Mouse (Mus musculus): ENCODE results near the gene Hoxc5. TPM values are rescaled to one million over a fixed set of nuclear protein-coding genes. Genes with fewer than 3 reads are reported as not detected.

Hoxc5 gene
- polyA plus RNA-seq, 1 experiment from 2014 or later: 37.3 TPM

DNA sequence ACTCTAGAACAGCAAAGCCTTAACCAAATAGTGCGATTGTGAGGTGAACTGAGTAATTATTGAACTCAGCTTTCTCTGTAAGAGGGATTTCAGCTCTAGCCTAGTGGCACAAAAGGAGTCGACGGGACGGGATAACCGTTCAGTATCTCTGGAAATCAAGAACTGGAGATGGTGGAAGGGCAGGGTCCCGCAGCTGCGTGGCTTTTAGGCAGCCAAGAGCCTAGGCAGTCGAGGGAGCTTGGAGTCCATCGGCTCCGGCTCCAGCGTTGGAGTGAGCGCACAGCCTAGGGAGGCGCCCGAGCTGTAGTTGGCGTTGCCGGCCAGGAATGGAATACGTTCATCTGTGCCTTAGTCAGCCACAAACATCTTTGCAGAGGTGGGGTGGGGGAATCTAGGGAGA is 38.1 kb downstream of the Hoxc5 start:
- Histone ChIP-seq H3K4me1 (ENCODE audit: control insufficient read depth, insufficient read depth, low read length) (peaks cover 53% of the 10 kb centered on the region), H3K4me3 (ENCODE audit: low read depth, low read length) (peak overlapping the region; percentile 66), H3K4me2 (ENCODE audit: low read depth) (peak overlapping the region; percentile 99), H3K27me3 (ENCODE audit: control insufficient read depth, insufficient read depth, low read length) (0 out of 2 replicates have a peak, but pooled peaks cover 2% of the 10 kb centered on the region), H3K9me3 (ENCODE audit: control insufficient read depth, low read length) (no peaks in the 10 kb centered on the region), H3K9ac (ENCODE audit: low read length) (peak overlapping the region; percentile 95), H3K27ac (ENCODE audit: low read depth, low read length) (peak overlapping the region; percentile 97), H3K36me3 (ENCODE audit: control insufficient read depth, insufficient read depth, low read length) (no peaks in the 10 kb centered on the region)
- under 1% methylated on average over 17 of the region's 17 CpGs for WGBS
- ATAC-seq (ENCODE audit: insufficient read depth, low FRiP score, low TSS enrichment): no peak
- peak; percentile 71 for DNase-seq (ENCODE audit: low spot score)

DNA sequence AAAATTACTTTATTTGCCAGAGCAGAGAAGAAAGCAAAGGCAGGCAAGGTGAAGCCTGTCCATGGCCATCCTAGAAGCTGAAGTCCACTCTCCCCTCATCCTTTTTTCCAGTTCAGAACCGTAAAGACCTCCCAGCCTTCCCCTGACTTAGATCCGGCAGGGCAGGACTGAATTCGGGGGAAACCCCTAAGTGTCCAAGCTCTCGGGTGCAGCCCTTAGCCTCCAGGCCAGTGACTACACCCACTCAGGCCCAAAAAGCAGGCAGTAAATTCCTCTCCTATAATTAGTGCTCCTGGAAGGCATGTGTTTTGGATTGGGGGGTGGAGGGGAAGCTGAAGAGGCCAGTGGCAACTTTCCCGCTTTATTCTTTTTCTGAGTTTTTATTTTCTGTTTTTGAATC is 38.6 kb downstream of the Hoxc5 start:
- peak overlapping the region; percentile 66 for H3K4me3 ChIP-seq (ENCODE audit: low read depth, low read length)
- no peaks in the 10 kb centered on the region for H3K36me3 ChIP-seq (ENCODE audit: control insufficient read depth, insufficient read depth, low read length)
- H3K9ac ChIP-seq (ENCODE audit: low read length): peak overlapping the region; percentile 95
- ATAC-seq (ENCODE audit: insufficient read depth, low FRiP score, low TSS enrichment) (no peak), DNase-seq (ENCODE audit: low spot score) (no peak)
- peak overlapping the region; percentile 97 for H3K27ac ChIP-seq (ENCODE audit: low read depth, low read length)
- H3K4me1 ChIP-seq (ENCODE audit: control insufficient read depth, insufficient read depth, low read length): peaks cover 56% of the 10 kb centered on the region
- WGBS: 3% methylated on average over 5 of the region's 5 CpGs
- peak overlapping the region; percentile 99 for H3K4me2 ChIP-seq (ENCODE audit: low read depth)
- 0 out of 2 replicates have a peak, but pooled peaks cover 1% of the 10 kb centered on the region for H3K27me3 ChIP-seq (ENCODE audit: control insufficient read depth, insufficient read depth, low read length)
- no peaks in the 10 kb centered on the region for H3K9me3 ChIP-seq (ENCODE audit: control insufficient read depth, low read length)

GRCm38 (mm10) chr15:103006326-103006725 is 39.1 kb downstream of the Hoxc5 start:
- 3% methylated on average over 1 of the region's 1 CpGs for WGBS
- peak overlapping the region; percentile 95 for H3K9ac ChIP-seq (ENCODE audit: low read length)
- H3K4me1 ChIP-seq (ENCODE audit: control insufficient read depth, insufficient read depth, low read length): peaks cover 61% of the 10 kb centered on the region
- H3K9me3 ChIP-seq (ENCODE audit: control insufficient read depth, low read length): no peaks in the 10 kb centered on the region
- DNase-seq (ENCODE audit: low spot score) (no peak), ATAC-seq (ENCODE audit: insufficient read depth, low FRiP score, low TSS enrichment) (no peak)
- H3K27ac ChIP-seq (ENCODE audit: low read depth, low read length): peak overlapping the region; percentile 97
- H3K4me3 ChIP-seq (ENCODE audit: low read depth, low read length): peak overlapping the region; percentile 66
- H3K4me2 ChIP-seq (ENCODE audit: low read depth): peak overlapping the region; percentile 99
- H3K27me3 ChIP-seq (ENCODE audit: control insufficient read depth, insufficient read depth, low read length): no peaks in the 10 kb centered on the region
- H3K36me3 ChIP-seq (ENCODE audit: control insufficient read depth, insufficient read depth, low read length): no peaks in the 10 kb centered on the region; the same call in 1 of the 2 replicates

DNA sequence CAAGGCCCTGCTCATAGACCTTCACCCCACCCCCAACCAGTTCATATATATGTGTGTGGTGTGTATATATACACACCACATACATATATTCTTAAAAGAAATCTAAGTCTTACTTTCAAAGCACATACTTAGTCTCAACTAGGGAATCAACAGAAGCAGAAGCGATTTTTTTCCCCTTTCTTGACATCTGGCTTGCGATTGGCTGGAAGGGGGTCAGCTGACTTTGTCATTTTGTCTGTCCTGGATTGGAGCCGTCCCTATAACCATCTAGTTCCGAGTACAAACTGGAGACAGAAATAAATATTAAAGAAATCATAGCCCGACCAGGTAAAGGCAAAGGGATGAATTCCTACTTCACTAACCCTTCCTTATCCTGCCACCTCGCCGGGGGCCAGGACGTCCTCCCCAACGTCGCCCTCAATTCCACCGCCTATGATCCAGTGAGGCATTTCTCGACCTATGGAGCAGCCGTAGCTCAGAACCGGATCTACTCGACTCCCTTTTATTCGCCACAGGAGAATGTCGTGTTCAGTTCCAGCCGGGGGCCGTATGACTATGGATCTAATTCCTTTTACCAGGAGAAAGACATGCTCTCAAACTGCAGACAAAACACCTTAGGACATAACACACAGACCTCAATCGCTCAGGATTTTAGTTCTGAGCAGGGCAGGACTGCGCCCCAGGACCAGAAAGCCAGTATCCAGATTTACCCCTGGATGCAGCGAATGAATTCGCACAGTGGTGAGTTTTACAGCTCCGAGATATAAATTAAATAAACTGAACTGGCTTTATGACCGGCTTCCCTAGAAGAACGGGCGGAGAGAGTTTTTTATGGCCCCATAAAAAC is 42.2 kb downstream of the Hoxc5 start:
- ATAC-seq (ENCODE audit: insufficient read depth, low FRiP score, low TSS enrichment) (no peak), DNase-seq (ENCODE audit: low spot score) (peak; percentile 59)
- H3K27ac ChIP-seq (ENCODE audit: low read depth, low read length): peak overlapping the region; percentile 97
- H3K4me2 ChIP-seq (ENCODE audit: low read depth): peak overlapping the region; percentile 99
- H3K4me3 ChIP-seq (ENCODE audit: low read depth, low read length): peak overlapping the region; percentile 62
- H3K9me3 ChIP-seq (ENCODE audit: control insufficient read depth, low read length): no peaks in the 10 kb centered on the region
- no peaks in the 10 kb centered on the region for H3K27me3 ChIP-seq (ENCODE audit: control insufficient read depth, insufficient read depth, low read length)
- WGBS: under 1% methylated on average over 27 of the region's 27 CpGs
- peaks cover 59% of the 10 kb centered on the region for H3K4me1 ChIP-seq (ENCODE audit: control insufficient read depth, insufficient read depth, low read length)
- H3K9ac ChIP-seq (ENCODE audit: low read length): peak overlapping the region; percentile 95
- no peaks in the 10 kb centered on the region; the same call in 1 of the 2 replicates for H3K36me3 ChIP-seq (ENCODE audit: control insufficient read depth, insufficient read depth, low read length)

GRCm38 (mm10) chr15:103010112-103010846 is 43.0 kb downstream of the Hoxc5 start:
- H3K36me3 ChIP-seq (ENCODE audit: control insufficient read depth, insufficient read depth, low read length): no peaks in the 10 kb centered on the region; the same call in 1 of the 2 replicates
- H3K9ac ChIP-seq (ENCODE audit: low read length): peak overlapping the region; percentile 95
- peak overlapping the region; percentile 62 for H3K4me3 ChIP-seq (ENCODE audit: low read depth, low read length)
- H3K9me3 ChIP-seq (ENCODE audit: control insufficient read depth, low read length): no peaks in the 10 kb centered on the region
- H3K4me1 ChIP-seq (ENCODE audit: control insufficient read depth, insufficient read depth, low read length): peaks cover 57% of the 10 kb centered on the region
- under 1% methylated on average over 31 of the region's 31 CpGs for WGBS
- no peak for ATAC-seq (ENCODE audit: insufficient read depth, low FRiP score, low TSS enrichment)
- no peaks in the 10 kb centered on the region for H3K27me3 ChIP-seq (ENCODE audit: control insufficient read depth, insufficient read depth, low read length)
- peak overlapping the region; percentile 99 for H3K4me2 ChIP-seq (ENCODE audit: low read depth)
- DNase-seq (ENCODE audit: low spot score): peak; percentile 56
- peak overlapping the region; percentile 97 for H3K27ac ChIP-seq (ENCODE audit: low read depth, low read length)

DNA sequence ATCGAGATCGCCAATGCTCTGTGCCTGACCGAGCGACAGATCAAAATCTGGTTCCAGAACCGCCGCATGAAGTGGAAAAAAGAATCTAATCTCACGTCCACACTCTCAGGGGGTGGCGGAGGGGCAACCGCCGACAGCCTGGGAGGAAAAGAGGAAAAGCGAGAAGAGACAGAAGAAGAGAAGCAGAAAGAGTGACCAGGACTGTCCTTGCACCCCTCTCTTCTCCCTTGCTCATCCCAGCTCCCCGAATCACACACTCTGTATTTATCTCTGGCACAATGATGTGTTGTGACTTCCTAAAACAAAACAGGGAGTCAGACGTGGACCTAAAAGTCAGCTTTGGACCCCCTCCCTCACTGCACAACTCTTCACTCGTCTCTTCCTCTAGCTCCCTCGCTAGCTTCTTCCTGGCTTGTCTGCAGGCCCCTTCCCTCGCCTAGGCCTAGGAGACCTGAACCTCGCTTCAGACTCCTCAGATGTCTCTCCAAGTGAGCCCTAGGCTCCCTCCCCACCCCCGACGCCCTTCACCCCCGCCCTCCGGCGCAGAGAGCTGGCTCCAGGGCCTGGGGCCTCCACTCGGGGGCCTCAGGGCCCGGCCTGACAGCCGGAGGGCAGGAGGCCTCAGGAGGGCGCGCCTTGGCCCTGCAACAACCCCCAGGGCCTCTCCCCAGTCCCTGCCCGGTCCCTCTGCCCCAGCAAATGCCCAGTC is 43.8 kb downstream of the Hoxc5 start:
- Histone ChIP-seq H3K9me3 (ENCODE audit: control insufficient read depth, low read length) (no peaks in the 10 kb centered on the region), H3K4me1 (ENCODE audit: control insufficient read depth, insufficient read depth, low read length) (peaks cover 54% of the 10 kb centered on the region), H3K27ac (ENCODE audit: low read depth, low read length) (peak overlapping the region; percentile 97), H3K36me3 (ENCODE audit: control insufficient read depth, insufficient read depth, low read length) (no peaks in the 10 kb centered on the region; the same call in 1 of the 2 replicates), H3K4me3 (ENCODE audit: low read depth, low read length) (peak overlapping the region; percentile 62), H3K9ac (ENCODE audit: low read length) (peak overlapping the region; percentile 95), H3K27me3 (ENCODE audit: control insufficient read depth, insufficient read depth, low read length) (no peaks in the 10 kb centered on the region), H3K4me2 (ENCODE audit: low read depth) (peak overlapping the region; percentile 99)
- no peak for ATAC-seq (ENCODE audit: insufficient read depth, low FRiP score, low TSS enrichment)
- WGBS: under 1% methylated on average over 28 of the region's 28 CpGs
- DNase-seq (ENCODE audit: low spot score): no peak

GRCm38 (mm10) chr15:103011928-103012486 is 44.8 kb downstream of the Hoxc5 start:
- Histone ChIP-seq H3K4me2 (ENCODE audit: low read depth) (peak overlapping the region; percentile 99), H3K9ac (ENCODE audit: low read length) (peak overlapping the region; percentile 95), H3K4me3 (ENCODE audit: low read depth, low read length) (peak overlapping the region; percentile 62), H3K9me3 (ENCODE audit: control insufficient read depth, low read length) (no peaks in the 10 kb centered on the region), H3K36me3 (ENCODE audit: control insufficient read depth, insufficient read depth, low read length) (no peaks in the 10 kb centered on the region; the same call in 1 of the 2 replicates), H3K27ac (ENCODE audit: low read depth, low read length) (peak overlapping the region; percentile 99), H3K4me1 (ENCODE audit: control insufficient read depth, insufficient read depth, low read length) (peaks cover 53% of the 10 kb centered on the region), H3K27me3 (ENCODE audit: control insufficient read depth, insufficient read depth, low read length) (no peaks in the 10 kb centered on the region)
- 2% methylated on average over 26 of the region's 26 CpGs for WGBS
- peak; percentile 59 for DNase-seq (ENCODE audit: low spot score)
- no peak for ATAC-seq (ENCODE audit: insufficient read depth, low FRiP score, low TSS enrichment)
